Mouse (Mus musculus): ENCODE results near the gene Pdgfc. TPM values are rescaled to one million over a fixed set of nuclear protein-coding genes. Genes with fewer than 3 reads are reported as not detected.

Pdgfc gene
- polyA plus RNA-seq, 1 experiment from 2014 or later = 2.2 TPM

GRCm38 (mm10) chr3:81174832-81175231 is 138.6 kb downstream of the Pdgfc start:
- H3K4me1 ChIP-seq (ENCODE audit: insufficient read depth, low read depth, low read length) = no peaks in the 10 kb centered on the region
- no peaks in the 10 kb centered on the region for H3K36me3 ChIP-seq (ENCODE audit: insufficient read depth, low read length)
- 75% methylated on average over 3 of the region's 3 CpGs for WGBS
- ATAC-seq = no peak
- H3K27ac ChIP-seq (ENCODE audit: low read length) = no peak overlapping the region
- no peak overlapping the region for H3K9ac ChIP-seq (replicated peaks; ENCODE audit: low read depth)
- H3K4me3 ChIP-seq (ENCODE audit: low read depth, low read length) = no peak overlapping the region
- no peak for DNase-seq (ENCODE audit: low spot score)
- no peaks in the 10 kb centered on the region for H3K9me3 ChIP-seq (ENCODE audit: low read length)
- TF ChIP-seq CTCF (IDR thresholded peaks at IDR 0.05) = no peak
- TF ChIP-seq EP300 (IDR thresholded peaks at IDR 0.05) = no peak
- H3K27me3 ChIP-seq (replicated peaks; ENCODE audit: insufficient read depth, low read length) = no peaks in the 10 kb centered on the region
- no peak overlapping the region for H3K4me2 ChIP-seq (replicated peaks; ENCODE audit: low read depth, low read length)

GRCm38 (mm10) chr3:81181319-81182013 is 145.2 kb downstream of the Pdgfc start:
- no peak overlapping the region for H3K4me2 ChIP-seq (replicated peaks; ENCODE audit: low read depth, low read length)
- no peak overlapping the region for H3K9ac ChIP-seq (replicated peaks; ENCODE audit: low read depth)
- WGBS = 83% methylated on average over 1 of the region's 1 CpGs
- H3K27ac ChIP-seq (ENCODE audit: low read length) = no peak overlapping the region
- TF ChIP-seq EP300 (IDR thresholded peaks at IDR 0.05) (no peak), CTCF (IDR thresholded peaks at IDR 0.05) (no peak)
- no peaks in the 10 kb centered on the region for H3K4me1 ChIP-seq (ENCODE audit: insufficient read depth, low read depth, low read length)
- H3K27me3 ChIP-seq (replicated peaks; ENCODE audit: insufficient read depth, low read length) = no peaks in the 10 kb centered on the region
- H3K36me3 ChIP-seq (ENCODE audit: insufficient read depth, low read length) = no peaks in the 10 kb centered on the region
- DNase-seq (ENCODE audit: low spot score) (no peak), ATAC-seq (no peak)
- no peaks in the 10 kb centered on the region for H3K9me3 ChIP-seq (ENCODE audit: low read length)
- no peak overlapping the region for H3K4me3 ChIP-seq (ENCODE audit: low read depth, low read length)

DNA sequence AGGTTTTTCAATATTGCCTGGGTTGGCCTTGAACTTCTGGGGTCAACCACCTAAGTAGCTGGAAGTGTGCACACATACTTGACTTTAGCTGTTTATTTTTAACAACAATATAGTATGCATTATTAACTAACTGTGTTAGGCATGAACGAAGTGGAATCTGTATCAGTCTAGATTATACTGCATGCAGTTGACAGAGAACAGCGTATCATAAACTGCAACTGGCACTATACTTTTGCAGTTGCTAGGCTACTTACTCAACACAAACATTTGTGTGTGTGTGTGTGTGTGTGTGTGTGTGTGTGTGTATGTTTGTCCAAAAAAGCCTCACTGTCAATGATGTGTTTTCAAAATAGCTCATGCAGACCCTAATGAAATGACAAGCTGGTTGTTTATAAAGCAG is 160.7 kb downstream of the Pdgfc start:
- Histone ChIP-seq H3K27me3 (replicated peaks; ENCODE audit: insufficient read depth, low read length) (no peaks in the 10 kb centered on the region), H3K9ac (replicated peaks; ENCODE audit: low read depth) (no peak overlapping the region), H3K4me3 (ENCODE audit: low read depth, low read length) (no peak overlapping the region), H3K36me3 (ENCODE audit: insufficient read depth, low read length) (no peaks in the 10 kb centered on the region), H3K4me2 (replicated peaks; ENCODE audit: low read depth, low read length) (no peak overlapping the region), H3K27ac (ENCODE audit: low read length) (no peak overlapping the region), H3K9me3 (ENCODE audit: low read length) (no peaks in the 10 kb centered on the region), H3K4me1 (ENCODE audit: insufficient read depth, low read depth, low read length) (no peaks in the 10 kb centered on the region)
- WGBS = 51% methylated on average over 2 of the region's 2 CpGs
- no peak for TF ChIP-seq EP300 (IDR thresholded peaks at IDR 0.05)
- no peak for TF ChIP-seq CTCF (IDR thresholded peaks at IDR 0.05)
- DNase-seq (ENCODE audit: low spot score) = no peak
- no peak for ATAC-seq

DNA sequence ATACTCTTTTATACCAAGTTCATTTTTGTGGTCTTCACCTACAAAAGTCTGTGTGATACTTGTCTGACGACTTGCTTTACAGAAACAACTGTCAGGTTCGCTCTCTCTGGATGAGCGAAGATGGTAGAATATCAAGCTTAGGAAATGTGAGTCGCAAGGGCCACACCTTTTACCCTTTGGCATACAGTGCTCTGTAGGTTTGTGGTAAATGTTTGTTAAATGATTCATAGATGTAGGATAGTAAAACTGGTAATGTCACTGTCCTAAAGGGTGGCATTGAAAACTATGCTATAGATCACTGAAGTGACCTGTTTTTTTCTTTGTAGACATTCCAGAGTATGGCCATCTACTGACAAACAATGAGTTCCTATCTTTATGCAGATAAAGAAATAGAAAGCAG is 161.4 kb downstream of the Pdgfc start:
- Histone ChIP-seq H3K4me1 (ENCODE audit: insufficient read depth, low read depth, low read length) (no peaks in the 10 kb centered on the region), H3K4me3 (ENCODE audit: low read depth, low read length) (no peak overlapping the region), H3K9ac (replicated peaks; ENCODE audit: low read depth) (no peak overlapping the region), H3K9me3 (ENCODE audit: low read length) (no peaks in the 10 kb centered on the region), H3K36me3 (ENCODE audit: insufficient read depth, low read length) (no peaks in the 10 kb centered on the region), H3K4me2 (replicated peaks; ENCODE audit: low read depth, low read length) (no peak overlapping the region), H3K27me3 (replicated peaks; ENCODE audit: insufficient read depth, low read length) (no peaks in the 10 kb centered on the region), H3K27ac (ENCODE audit: low read length) (no peak overlapping the region)
- TF ChIP-seq CTCF (IDR thresholded peaks at IDR 0.05) (no peak), EP300 (IDR thresholded peaks at IDR 0.05) (no peak)
- ATAC-seq (no peak), DNase-seq (ENCODE audit: low spot score) (no peak)
- 90% methylated on average over 4 of the region's 4 CpGs for WGBS

DNA sequence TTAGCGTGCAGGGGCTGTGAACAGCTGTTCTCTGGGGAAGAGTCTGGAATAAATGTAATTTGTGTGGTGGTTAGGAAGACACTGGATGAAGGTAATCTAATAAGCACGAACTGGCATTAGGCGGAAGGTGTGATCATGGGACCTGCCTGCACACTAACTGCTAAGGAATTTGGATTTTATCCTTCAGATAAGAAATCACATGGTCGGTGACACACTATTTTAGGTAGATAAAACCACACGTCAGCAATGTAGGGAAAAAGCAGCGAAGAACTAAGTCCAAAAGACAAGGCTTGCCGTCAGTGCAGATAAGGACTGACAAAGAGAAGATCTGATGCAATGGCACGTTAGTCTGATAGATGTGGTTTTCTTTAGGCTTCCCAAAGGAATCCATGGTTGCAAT is 164.4 kb downstream of the Pdgfc start:
- no peak for TF ChIP-seq EP300 (IDR thresholded peaks at IDR 0.05)
- TF ChIP-seq CTCF (IDR thresholded peaks at IDR 0.05) = no peak
- Histone ChIP-seq H3K36me3 (ENCODE audit: insufficient read depth, low read length) (no peaks in the 10 kb centered on the region), H3K4me2 (replicated peaks; ENCODE audit: low read depth, low read length) (no peak overlapping the region), H3K27ac (ENCODE audit: low read length) (no peak overlapping the region), H3K9me3 (ENCODE audit: low read length) (no peaks in the 10 kb centered on the region), H3K9ac (replicated peaks; ENCODE audit: low read depth) (no peak overlapping the region), H3K4me3 (ENCODE audit: low read depth, low read length) (no peak overlapping the region), H3K4me1 (ENCODE audit: insufficient read depth, low read depth, low read length) (no peaks in the 10 kb centered on the region), H3K27me3 (replicated peaks; ENCODE audit: insufficient read depth, low read length) (no peaks in the 10 kb centered on the region)
- 65% methylated on average over 8 of the region's 8 CpGs for WGBS
- no peak for ATAC-seq
- DNase-seq (ENCODE audit: low spot score) = no peak

GRCm38 (mm10) chr3:81205201-81205600 is 169.0 kb downstream of the Pdgfc start:
- DNase-seq (ENCODE audit: low spot score) (no peak), ATAC-seq (no peak)
- H3K4me2 ChIP-seq (replicated peaks; ENCODE audit: low read depth, low read length) = no peak overlapping the region
- H3K27ac ChIP-seq (ENCODE audit: low read length) = no peak overlapping the region
- H3K9ac ChIP-seq (replicated peaks; ENCODE audit: low read depth) = no peak overlapping the region
- no peaks in the 10 kb centered on the region for H3K27me3 ChIP-seq (replicated peaks; ENCODE audit: insufficient read depth, low read length)
- 22% methylated on average over 5 of the region's 5 CpGs for WGBS
- H3K4me3 ChIP-seq (ENCODE audit: low read depth, low read length) = no peak overlapping the region
- no peaks in the 10 kb centered on the region for H3K9me3 ChIP-seq (ENCODE audit: low read length)
- no peaks in the 10 kb centered on the region for H3K4me1 ChIP-seq (ENCODE audit: insufficient read depth, low read depth, low read length)
- no peak for TF ChIP-seq CTCF (IDR thresholded peaks at IDR 0.05)
- no peak for TF ChIP-seq EP300 (IDR thresholded peaks at IDR 0.05)
- H3K36me3 ChIP-seq (ENCODE audit: insufficient read depth, low read length) = no peaks in the 10 kb centered on the region

- no peak overlapping the region for H3K4me2 ChIP-seq (replicated peaks; ENCODE audit: low read depth, low read length)
- ATAC-seq (no peak), DNase-seq (ENCODE audit: low spot score) (no peak)
- 83% methylated on average over 2 of the region's 2 CpGs for WGBS
- no peak overlapping the region for H3K27ac ChIP-seq (ENCODE audit: low read length)
- H3K36me3 ChIP-seq (ENCODE audit: insufficient read depth, low read length) = no peaks in the 10 kb centered on the region
- no peak for TF ChIP-seq EP300 (IDR thresholded peaks at IDR 0.05)
- TF ChIP-seq CTCF (IDR thresholded peaks at IDR 0.05) = no peak
- no peaks in the 10 kb centered on the region for H3K27me3 ChIP-seq (replicated peaks; ENCODE audit: insufficient read depth, low read length)
- no peak overlapping the region for H3K4me3 ChIP-seq (ENCODE audit: low read depth, low read length)
- no peaks in the 10 kb centered on the region for H3K9me3 ChIP-seq (ENCODE audit: low read length)
- no peaks in the 10 kb centered on the region for H3K4me1 ChIP-seq (ENCODE audit: insufficient read depth, low read depth, low read length)
- no peak overlapping the region for H3K9ac ChIP-seq (replicated peaks; ENCODE audit: low read depth)
Observed at GRCm38 (mm10) chr3:81208246-81208645, 172.0 kb downstream of the Pdgfc start.

All from lung, postnatal 0 days (tissue).